Mouse (Mus musculus): ENCODE data around the gene Jrkl. TPM values are rescaled to one million over a fixed set of nuclear protein-coding genes. Genes with fewer than 3 reads are reported as not detected.

Gene Jrkl
- total RNA-seq, 2 experiments from 2014 or later = 3.2 TPM

Other genes with a start within 250 kb of the Jrkl start
- 1 to 10 TPM; 3.4 to 4.3 TPM for gene Ccdc82, start 1.1 kb upstream of the Jrkl start, total RNA-seq (2021)
- 1 to 10 TPM; 3.9 to 4.9 TPM for gene Maml2, start 52.1 kb upstream of the Jrkl start, total RNA-seq (2021)
- not detected for gene Gm17571, start 200.9 kb upstream of the Jrkl start, total RNA-seq (2021)